Mouse (Mus musculus) hindbrain, embryonic 11.5 days (tissue): Measurements from ENCODE around the gene Lnp1. TPM values are rescaled to one million over a fixed set of nuclear protein-coding genes. Genes with fewer than 3 reads are reported as not detected.

ENCODE experiments used
- polyA plus RNA-seq: library from polyadenylated mRNA; unstranded; fragments of >200 nt; fragmentation: Nextera tagmentation; extraction: Ambion mirVana; gene quantifications from 2 replicates; pipeline ENCODE4 v1.2.1, GENCODE M21; 2014

The Lnp1 gene
- polyA plus RNA-seq, 1 experiment from 2014 or later: not detected

Other genes with a start within 250 kb of the Lnp1 start
- gene Tfg, start 210.6 kb downstream of the Lnp1 start, polyA plus RNA-seq: 227 TPM in 2 replicates
- gene Adgrg7, start 132.2 kb downstream of the Lnp1 start, polyA plus RNA-seq: not detected in 2 replicates
- gene Tmem45a, start 41.9 kb downstream of the Lnp1 start, polyA plus RNA-seq: 8.2 and 12.8 TPM in 2 replicates
- not detected in 2 replicates for gene Tmem45a2, start 143.3 kb upstream of the Lnp1 start, polyA plus RNA-seq
- 62.3 and 74.3 TPM in 2 replicates for gene Tomm70a, start 193.6 kb upstream of the Lnp1 start, polyA plus RNA-seq
- 46.6 and 49.0 TPM in 2 replicates for gene Nit2, start 239.3 kb upstream of the Lnp1 start, polyA plus RNA-seq